Mouse (Mus musculus): ENCODE results near the gene Sgsm1.

GRCm38 (mm10) chr5:113358833-113359232, 48.2 kb upstream of the Sgsm1 start:
- no peak for TF ChIP-seq CTCF (IDR thresholded peaks at IDR 0.05; ENCODE audit: borderline replicate concordance, control insufficient read depth, extremely low read depth, insufficient read depth, low read length, poor library complexity)
- no peak for TF ChIP-seq POLR2A (IDR thresholded peaks at IDR 0.05; ENCODE audit: control insufficient read depth, extremely low read depth, insufficient read depth, low read length, poor library complexity)
